Mouse (Mus musculus) embryo, embryonic 10 days (tissue): ENCODE measurements around the gene Bbs7.
"Not testable (repeated sequence)": the region's sequence is repeated elsewhere in the genome, so short reads cannot be mapped to it uniquely, and the experiment has no call there.

Source experiments
- DNase-seq: peaks from one replicate; pipeline ENCODE4 v3.0.0-alpha.2; 2015; ENCODE audit warnings: low spot score

Bbs7 gene

GRCm38 (mm10) chr3:36613202-36613907 lies at the start of gene Bbs7:
Gene Bbs7 (minus strand): TSS chr3:36613477.
- DNase-seq = peak; percentile 99

- DNase-seq = not testable (repeated sequence)
Observed at GRCm38 (mm10) chr3:36645245-36645559, 31.9 kb upstream of the Bbs7 start.

- no peak for DNase-seq
Observed at GRCm38 (mm10) chr3:36644554-36645244, 31.4 kb upstream of the Bbs7 start.

GRCm38 (mm10) chr3:36643354-36643753 lies 30.1 kb upstream of the Bbs7 start:
- no peak for DNase-seq

GRCm38 (mm10) chr3:36642736-36643135 lies 29.5 kb upstream of the Bbs7 start:
- no peak for DNase-seq

GRCm38 (mm10) chr3:36640787-36641186 lies 27.5 kb upstream of the Bbs7 start:
- DNase-seq = peak; percentile 20

GRCm38 (mm10) chr3:36635449-36635848 lies 22.2 kb upstream of the Bbs7 start:
- DNase-seq = peak; percentile 60

- no peak for DNase-seq
Observed at GRCm38 (mm10) chr3:36626803-36627202, 13.5 kb upstream of the Bbs7 start.

- DNase-seq = no peak
Observed at GRCm38 (mm10) chr3:36618181-36618580, 4.9 kb upstream of the Bbs7 start.

- no peak for DNase-seq
Observed at GRCm38 (mm10) chr3:36613908-36614255, 605 bp upstream of the Bbs7 start.

GRCm38 (mm10) chr3:36612687-36613086 lies 590 bp downstream of the Bbs7 start:
- no peak for DNase-seq

GRCm38 (mm10) chr3:36605894-36606783 lies 7.1 kb downstream of the Bbs7 start:
- no peak for DNase-seq

- DNase-seq = not testable (repeated sequence)
Observed at GRCm38 (mm10) chr3:36599773-36600172, 13.5 kb downstream of the Bbs7 start.

- no peak for DNase-seq
Observed at GRCm38 (mm10) chr3:36598811-36599210, 14.5 kb downstream of the Bbs7 start.

GRCm38 (mm10) chr3:36571827-36572378 lies 41.4 kb downstream of the Bbs7 start, which contains the start of gene Ccna2:
Gene Ccna2 (minus strand): TSS chr3:36572150.
- DNase-seq = peak; percentile 98

GRCm38 (mm10) chr3:36571361-36571826 lies 41.9 kb downstream of the Bbs7 start:
- DNase-seq = peak; percentile 47

- DNase-seq = no peak
Observed at GRCm38 (mm10) chr3:36569836-36570235, 43.4 kb downstream of the Bbs7 start.

- no peak for DNase-seq
Observed at GRCm38 (mm10) chr3:36563666-36564065, 49.6 kb downstream of the Bbs7 start.

- DNase-seq = no peak
Observed at GRCm38 (mm10) chr3:36559606-36560005, 53.7 kb downstream of the Bbs7 start.

GRCm38 (mm10) chr3:36557601-36558000 lies 55.7 kb downstream of the Bbs7 start:
- DNase-seq = no peak

GRCm38 (mm10) chr3:36552406-36553047 lies 60.8 kb downstream of the Bbs7 start, which contains the start of gene Exosc9:
Gene Exosc9 (plus strand): TSS chr3:36552606.
- DNase-seq = peak; percentile 94
